Mouse (Mus musculus) embryonic fibroblast, embryonic 13.5 days (primary cell): ENCODE results near the gene Arhgap17.

ENCODE experiments used
- CTCF ChIP-seq: IDR thresholded peaks from 2 replicates; pipeline ENCODE4 v1.5.1; 2011; ENCODE audit warnings: mild to moderate bottlenecking, control low read depth, low read length, moderate library complexity, borderline replicate concordance; ENCODE audit not compliant: insufficient read depth
- POLR2A ChIP-seq: IDR thresholded peaks from 2 replicates; pipeline ENCODE4 v1.6.1; 2011; ENCODE audit warnings: low read depth, mild to moderate bottlenecking, control low read depth, low read length, moderate library complexity

DNA sequence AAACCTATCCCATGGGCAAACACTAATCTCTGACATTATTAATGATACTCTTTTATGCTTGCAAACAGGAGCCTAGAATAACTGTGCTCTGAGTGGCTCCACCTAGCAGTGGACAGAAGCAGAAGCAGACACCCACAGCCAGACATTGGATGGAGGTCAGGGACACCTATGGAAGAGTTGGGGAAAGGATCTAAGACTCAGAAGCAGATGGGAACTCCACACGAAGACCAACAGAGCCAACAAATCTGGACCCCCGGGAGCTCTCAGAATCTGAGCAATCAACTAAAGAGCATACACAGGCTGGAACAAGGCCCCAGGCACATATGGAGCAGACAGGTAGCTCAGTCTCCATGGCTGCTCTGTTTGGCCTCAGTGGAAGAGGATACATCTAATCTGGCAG, 64.3 kb downstream of the Arhgap17 start:
- no peak for TF ChIP-seq POLR2A
- TF ChIP-seq CTCF: no peak
